Mouse (Mus musculus) lung, adult 2 months (tissue): ENCODE measurements around the gene Dnah12. TPM values are rescaled to one million over a fixed set of nuclear protein-coding genes. Genes with fewer than 3 reads are reported as not detected.
"Not testable (repeated sequence)": the region's sequence is repeated elsewhere in the genome, so short reads cannot be mapped to it uniquely, and the experiment has no call there.

ENCODE experiments used
- DNase-seq: peaks from one replicate; pipeline ENCODE4 v3.0.0; 2022
- H3K4me1 ChIP-seq: fragments of 200-500 bp; 2 replicates; pipeline ENCODE4 v1.6.1; 2011; ENCODE audit warnings: low read length; ENCODE audit not compliant: control insufficient read depth, insufficient read depth
- H3K4me3 ChIP-seq: fragments of 200-500 bp; replicated peaks from 2 replicates; pipeline ENCODE3; 2011; ENCODE audit warnings: low read depth, mild to moderate bottlenecking, control low read depth, low read length; ENCODE audit errors: extremely low read depth
- CTCF ChIP-seq: fragments of 200-500 bp; IDR thresholded peaks from 2 replicates; pipeline ENCODE4 v1.5.1; 2011; ENCODE audit warnings: mild to moderate bottlenecking, low read length, control low read depth; ENCODE audit not compliant: insufficient read depth
- POLR2A ChIP-seq: fragments of 200-500 bp; IDR thresholded peaks from 2 replicates; pipeline ENCODE4 v1.6.1; 2011; ENCODE audit warnings: low read depth, mild to moderate bottlenecking, control low read depth, low read length, borderline replicate concordance; ENCODE audit errors: extremely low read depth
- WGBS: fragments of 180-500 bp; shearing (Covaris S2); methylation state at CpG from one replicate; pipeline ENCODE4 v1.1.7; 2018; 5-methylcytosine and 5-hydroxymethylcytosine counted together
- polyA plus RNA-seq: library from polyadenylated mRNA; depleted of rRNA; stranded (reverse); fragments of >200 nt; gene quantifications from 2 replicates; pipeline ENCODE4 v1.2.3, GENCODE M21; 2012

Gene Dnah12
- polyA plus RNA-seq, 1 experiment = 1.6 TPM

DNA sequence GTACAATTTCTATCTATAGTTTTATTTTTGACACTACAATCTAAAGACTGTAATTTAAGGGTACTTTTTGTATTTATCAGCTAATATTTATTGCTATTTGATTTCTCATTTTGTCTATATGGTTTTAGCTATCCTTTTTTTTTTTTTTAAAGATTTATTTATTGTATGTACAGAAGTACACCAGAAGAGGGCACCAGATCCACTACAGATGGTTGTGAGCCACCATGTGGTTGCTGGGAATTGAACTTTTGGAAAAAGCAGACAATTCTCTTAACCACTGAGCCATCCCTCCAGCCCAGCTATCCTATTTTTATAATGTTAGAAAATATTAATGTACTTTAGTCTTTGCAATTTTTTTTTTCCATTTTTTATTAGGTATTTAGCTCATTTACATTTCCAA lies 4.8 kb downstream of the Dnah12 start:
- DNase-seq = no peak
- TF ChIP-seq POLR2A (no peak), CTCF (no peak)
- H3K4me1 ChIP-seq = no peaks in the 10 kb centered on the region
- no peak overlapping the region for H3K4me3 ChIP-seq

DNA sequence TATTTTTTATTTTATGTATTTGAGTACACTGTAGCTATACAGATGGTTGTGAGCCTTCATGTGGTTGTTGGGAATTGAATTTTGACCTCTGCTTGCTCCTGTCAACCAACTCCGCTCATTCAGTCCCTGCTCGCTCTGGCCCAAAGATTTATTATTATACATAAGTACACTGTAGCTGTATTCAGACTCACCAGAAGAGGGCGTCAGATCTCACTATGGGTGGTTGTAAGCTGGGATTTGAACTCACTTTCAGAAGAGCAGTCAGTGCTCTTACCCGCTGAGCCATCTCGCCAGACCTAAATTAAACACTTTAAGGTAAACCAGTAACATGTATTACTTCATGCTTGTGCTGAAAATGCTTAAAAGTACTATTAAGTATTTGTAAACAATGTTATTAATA lies 12.2 kb downstream of the Dnah12 start:
- 83% methylated on average over 5 of the region's 5 CpGs for WGBS
- DNase-seq, H3K4me1 ChIP-seq, H3K4me3 ChIP-seq: not testable (repeated sequence)

DNA sequence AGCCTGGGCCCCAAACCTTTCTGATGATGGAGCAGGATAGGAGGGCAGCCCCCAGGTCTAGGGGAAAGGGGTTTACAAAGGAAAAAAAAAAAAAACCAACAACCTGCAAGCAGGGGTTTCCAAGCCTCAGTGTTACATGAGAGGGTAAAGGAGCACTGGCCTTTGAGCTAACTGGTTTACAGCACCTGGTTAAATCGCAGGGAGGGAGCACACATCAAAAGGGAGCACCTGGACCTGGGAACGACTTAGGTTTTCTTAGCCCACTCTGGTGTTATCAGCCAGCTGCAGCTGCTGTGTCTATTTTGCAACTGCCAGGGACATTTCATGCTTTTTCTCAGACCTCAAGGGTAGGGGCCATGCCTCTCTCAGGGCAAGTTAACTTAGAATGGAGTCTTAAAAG lies 26.6 kb downstream of the Dnah12 start:
- not testable (repeated sequence) for H3K4me1 ChIP-seq, DNase-seq, H3K4me3 ChIP-seq
- WGBS = 68% methylated on average over 2 of the region's 2 CpGs

- TF ChIP-seq POLR2A = no peak
- TF ChIP-seq CTCF = no peak
- WGBS = 88% methylated on average over 3 of the region's 3 CpGs
- Histone ChIP-seq H3K4me1 (no peaks in the 10 kb centered on the region), H3K4me3 (no peak overlapping the region)
- DNase-seq = no peak
These were observed 31.8 kb downstream of the Dnah12 start for GRCm38 (mm10) chr14:26724898-26725297.

DNA sequence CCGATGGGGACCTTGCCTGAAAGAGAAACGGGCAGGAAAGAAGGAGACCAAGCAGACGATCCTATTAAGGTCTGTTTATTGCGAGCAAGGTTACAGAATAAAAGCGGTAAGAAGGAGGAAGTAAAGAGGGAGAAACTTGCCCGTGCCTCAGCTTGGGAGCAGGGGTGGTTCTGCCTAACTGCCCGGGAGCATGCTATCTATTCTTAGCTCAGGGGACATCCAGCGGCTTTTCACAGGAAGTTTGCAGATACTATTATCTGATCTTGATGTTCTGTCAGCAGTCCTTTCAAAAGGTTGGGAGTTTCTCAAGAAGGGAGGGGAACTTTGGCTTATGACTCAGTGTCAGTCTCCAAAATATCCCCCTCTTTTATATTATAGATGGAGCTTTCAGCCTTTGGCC lies 65.5 kb downstream of the Dnah12 start:
- whole genome bisulfite sequencing = 38% methylated on average over 8 of the region's 8 CpGs
- Histone ChIP-seq H3K4me1 (peaks cover 2% of the 10 kb centered on the region; the same call in 1 of the 2 replicates), H3K4me3 (no peak overlapping the region)
- no peak for DNase-seq
- TF ChIP-seq POLR2A (no peak), CTCF (no peak)

GRCm38 (mm10) chr14:26764827-26765226 lies 71.8 kb downstream of the Dnah12 start:
- no peak for DNase-seq
- TF ChIP-seq CTCF (no peak), POLR2A (no peak)
- H3K4me1 ChIP-seq = no peaks in the 10 kb centered on the region

DNA sequence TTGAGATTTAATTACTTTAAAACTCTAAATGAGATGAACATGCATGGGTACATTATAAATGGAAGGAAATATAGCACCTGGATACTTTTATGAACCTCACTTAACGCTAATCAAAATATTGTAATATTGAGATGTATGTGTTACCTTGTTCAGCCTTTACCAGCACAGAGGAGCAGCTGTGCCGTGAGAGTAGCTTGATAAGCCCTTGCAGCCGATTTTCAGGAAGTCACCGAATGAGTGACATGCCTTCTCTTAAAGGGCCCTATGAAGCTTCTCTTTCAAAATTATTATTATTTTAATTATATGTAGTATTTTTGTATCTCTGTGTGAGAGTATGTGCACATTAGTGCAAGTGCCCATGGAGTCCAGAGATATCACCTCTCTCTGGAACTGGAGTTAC lies 75.1 kb downstream of the Dnah12 start:
- no peaks in the 10 kb centered on the region for H3K4me1 ChIP-seq
- TF ChIP-seq CTCF (no peak), POLR2A (no peak)
- 63% methylated on average over 4 of the region's 4 CpGs for WGBS
- DNase-seq = no peak
- H3K4me3 ChIP-seq = no peak overlapping the region

More at GRCm38 (mm10) chr14:26764827-26765226, 71.8 kb downstream of the Dnah12 start:
- WGBS = 35% methylated on average over 6 of the region's 6 CpGs
- no peak overlapping the region for H3K4me3 ChIP-seq

- Histone ChIP-seq H3K4me3 (no peak overlapping the region), H3K4me1 (no peaks in the 10 kb centered on the region)
- no peak for TF ChIP-seq POLR2A
- no peak for TF ChIP-seq CTCF
- WGBS = 72% methylated on average over 4 of the region's 4 CpGs
- no peak for DNase-seq
These were observed 80.5 kb downstream of the Dnah12 start for GRCm38 (mm10) chr14:26773536-26773935.

DNA sequence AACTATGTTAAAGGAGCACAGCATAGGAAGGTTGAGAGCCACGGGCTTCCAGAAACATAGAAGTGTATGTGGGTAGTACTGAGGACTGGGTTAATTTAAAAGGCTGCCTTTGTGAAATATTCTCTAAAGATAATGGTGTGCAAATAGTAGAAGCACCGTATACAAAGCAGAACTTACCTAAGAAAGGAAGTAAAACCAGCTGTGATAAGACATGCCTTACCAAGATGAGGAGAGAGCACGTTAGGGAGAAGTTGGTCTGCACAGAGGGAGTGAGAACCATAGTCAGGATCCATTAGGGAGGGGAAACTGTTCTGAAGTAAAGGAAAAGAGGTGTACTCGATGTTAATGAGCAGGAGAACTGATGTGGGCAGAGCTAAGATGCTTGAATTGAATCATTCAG lies 90.7 kb downstream of the Dnah12 start:
- TF ChIP-seq CTCF = no peak
- TF ChIP-seq POLR2A = no peak
- 55% methylated on average over 4 of the region's 4 CpGs for WGBS

GRCm38 (mm10) chr14:26785695-26786094 lies 92.6 kb downstream of the Dnah12 start:
- DNase-seq = no peak
- peak; percentile 34 for TF ChIP-seq CTCF
- no peak for TF ChIP-seq POLR2A
- Histone ChIP-seq H3K4me3 (no peak overlapping the region), H3K4me1 (no peaks in the 10 kb centered on the region)
- 53% methylated on average over 4 of the region's 4 CpGs for WGBS

More for the DNA sequence above, 90.7 kb downstream of the Dnah12 start:
- DNase-seq = no peak
- no peaks in the 10 kb centered on the region for H3K4me1 ChIP-seq
- no peak overlapping the region for H3K4me3 ChIP-seq

GRCm38 (mm10) chr14:26794431-26794830 lies 101.4 kb downstream of the Dnah12 start:
- TF ChIP-seq CTCF = no peak
- no peak for TF ChIP-seq POLR2A
- no peak overlapping the region for H3K4me3 ChIP-seq
- DNase-seq = no peak
- 84% methylated on average over 2 of the region's 2 CpGs for whole genome bisulfite sequencing
- no peaks in the 10 kb centered on the region for H3K4me1 ChIP-seq

- WGBS = 71% methylated on average over 3 of the region's 3 CpGs
- no peak overlapping the region for H3K4me3 ChIP-seq
These were observed 105.3 kb downstream of the Dnah12 start for GRCm38 (mm10) chr14:26798330-26798729.

More at GRCm38 (mm10) chr14:26798330-26798729, 105.3 kb downstream of the Dnah12 start:
- H3K4me1 ChIP-seq = no peaks in the 10 kb centered on the region
- DNase-seq = no peak
- no peak for TF ChIP-seq POLR2A
- TF ChIP-seq CTCF = no peak
